In genomic region chr9:51009656-51009950, GRCm38 (mm10) we compare ENCODE assay signal across 8 mouse cellular contexts. TPM values are rescaled to one million over a fixed set of nuclear protein-coding genes. Genes with fewer than 3 reads are reported as not detected.
DNase-seq lines count a peak whose midpoint lies in the region; ATAC-seq lines count a peak whose summit lies in the region.

No protein-coding gene starts in this region.

- no peak overlapping the region for H3K27ac ChIP-seq in neural tube, embryonic 11.5 days (ENCODE audit: low read depth, low read length)
- peak overlapping the region; percentile 93 for H3K27ac ChIP-seq in hindbrain, embryonic 10.5 days
- H3K27ac ChIP-seq in midbrain, embryonic 10.5 days (replicated peaks) = peak overlapping the region; percentile 91; the same call in 1 of the 2 replicates

- H3K9me3 ChIP-seq in neural tube, embryonic 11.5 days (ENCODE audit: control insufficient read depth, low read length) = no peaks in the 10 kb centered on the region
- H3K9me3 ChIP-seq in hindbrain, embryonic 10.5 days = no peaks in the 10 kb centered on the region
- H3K9me3 ChIP-seq in midbrain, embryonic 10.5 days (replicated peaks) = no peaks in the 10 kb centered on the region

- WGBS in neural tube, embryonic 11.5 days = 5% methylated on average over 6 of the region's 6 CpGs
- 3% methylated on average over 6 of the region's 6 CpGs for WGBS in hindbrain, embryonic 10.5 days
- 2% methylated on average over 6 of the region's 6 CpGs for WGBS in midbrain, embryonic 10.5 days

- peak overlapping the region; percentile 83 for H3K4me3 ChIP-seq in neural tube, embryonic 11.5 days (ENCODE audit: low read depth, low read length)
- peak overlapping the region; percentile 89 for H3K4me3 ChIP-seq in hindbrain, embryonic 10.5 days
- H3K4me3 ChIP-seq in midbrain, embryonic 10.5 days = peak overlapping the region; percentile 81

- no peaks in the 10 kb centered on the region for H3K27me3 ChIP-seq in neural tube, embryonic 11.5 days (ENCODE audit: control insufficient read depth, insufficient read depth, low read length)
- peaks cover 21% of the 10 kb centered on the region for H3K27me3 ChIP-seq in hindbrain, embryonic 10.5 days (ENCODE audit: insufficient read depth, poor library complexity, severe bottlenecking)
- H3K27me3 ChIP-seq in midbrain, embryonic 10.5 days (ENCODE audit: low read depth, poor library complexity, severe bottlenecking) = peaks cover 23% of the 10 kb centered on the region

- no peak for ATAC-seq in neural tube, embryonic 11.5 days (ENCODE audit: insufficient read depth, low FRiP score, low TSS enrichment)

- H3K4me2 ChIP-seq in neural tube, embryonic 11.5 days (ENCODE audit: low read depth) = peak overlapping the region; percentile 87

- H3K4me1 ChIP-seq in neural tube, embryonic 11.5 days (ENCODE audit: control insufficient read depth, insufficient read depth, low read length) = peaks cover 2% of the 10 kb centered on the region; the same call in 1 of the 2 replicates
- peaks cover 27% of the 10 kb centered on the region for H3K4me1 ChIP-seq in hindbrain, embryonic 10.5 days (replicated peaks)
- H3K4me1 ChIP-seq in midbrain, embryonic 10.5 days = peaks cover 21% of the 10 kb centered on the region

- H3K9ac ChIP-seq in neural tube, embryonic 11.5 days (ENCODE audit: low read length) = peak overlapping the region; percentile 32

- peak; percentile 8 for DNase-seq in gastrocnemius, adult 18-20 months (ENCODE audit: low spot score)
- DNase-seq in gastrocnemius, postnatal 25 days = no peak
- DNase-seq in neural tube, embryonic 11.5 days (ENCODE audit: low spot score) = no peak
- DNase-seq in neural tube, embryonic 10.5 days (ENCODE audit: extremely low spot score, low spot score) = no peak
- no peak for DNase-seq in hindbrain, embryonic 10.5 days (ENCODE audit: low spot score)
- DNase-seq in midbrain, embryonic 10.5 days (ENCODE audit: low spot score) = no peak
- DNase-seq in MN1 (ENCODE audit: low spot score) = no peak
- no peak for DNase-seq in left cerebral cortex, adult 11 months (ENCODE audit: low spot score)

- no peaks in the 10 kb centered on the region for H3K36me3 ChIP-seq in neural tube, embryonic 11.5 days (ENCODE audit: control insufficient read depth, insufficient read depth, low read length)
- no peaks in the 10 kb centered on the region for H3K36me3 ChIP-seq in hindbrain, embryonic 10.5 days
- no peaks in the 10 kb centered on the region for H3K36me3 ChIP-seq in midbrain, embryonic 10.5 days

RNA-seq across cellular contexts. Expression of gene Sik2, which starts 0.7 kb away (rescaled TPM):
- total RNA-seq in gastrocnemius, adult 18-20 months (2021) = 10 to 100 TPM; 20.8 to 27.2 TPM
- 10 to 100 TPM; 15.7 to 30.7 TPM for total RNA-seq in gastrocnemius, postnatal 25 days (2021)
- polyA plus RNA-seq in neural tube, embryonic 11.5 days (2014; fragmentation: Nextera tagmentation; extraction: Ambion mirVana) = 12.4 and 15.3 TPM in 2 replicates
- 14.2 and 14.7 TPM in 2 replicates for polyA plus RNA-seq in hindbrain, embryonic 10.5 days (2016; fragmentation: Nextera tagmentation; extraction: Ambion mirVana)
- 12.5 and 15.4 TPM in 2 replicates for polyA plus RNA-seq in midbrain, embryonic 10.5 days (2016; fragmentation: Nextera tagmentation; extraction: Ambion mirVana)

RNA-seq across cellular contexts. Expression of gene Btg4, which starts 51.1 kb away (rescaled TPM):
- not detected for total RNA-seq in gastrocnemius, adult 18-20 months (2021)
- not detected for total RNA-seq in gastrocnemius, postnatal 25 days (2021)
- polyA plus RNA-seq in neural tube, embryonic 11.5 days (2014; fragmentation: Nextera tagmentation; extraction: Ambion mirVana) = not detected in 2 replicates
- not detected in 2 replicates for polyA plus RNA-seq in hindbrain, embryonic 10.5 days (2016; fragmentation: Nextera tagmentation; extraction: Ambion mirVana)
- not detected in 2 replicates for polyA plus RNA-seq in midbrain, embryonic 10.5 days (2016; fragmentation: Nextera tagmentation; extraction: Ambion mirVana)
